Mouse (Mus musculus): ENCODE results near the gene Tmbim1.

GRCm38 (mm10) chr1:74277883-74278537, 27.4 kb downstream of the Tmbim1 start:
- no peak for TF ChIP-seq POLR2A (IDR thresholded peaks at IDR 0.05; ENCODE audit: insufficient read depth, low read depth, low read length)
- TF ChIP-seq CTCF (IDR thresholded peaks at IDR 0.05), result no peak
